Mouse (Mus musculus) liver, embryonic 14.5 days (tissue): ENCODE results near the gene Foxk1.

Experiments used
- CTCF ChIP-seq: IDR thresholded peaks from 2 replicates; pipeline ENCODE4 v1.5.1; 2016; ENCODE audit warnings: antibody characterized with exemption, low read depth, control low read depth
- EP300 ChIP-seq: IDR thresholded peaks from 2 replicates; pipeline ENCODE4 v1.6.1; 2016; ENCODE audit warnings: antibody characterized with exemption, low read depth

GRCm38 (mm10) chr5:142418419-142418818, 17.1 kb downstream of the Foxk1 start:
- TF ChIP-seq EP300 (no peak), CTCF (no peak)
